Mouse (Mus musculus): ENCODE data around the gene Naaladl1.

The Naaladl1 gene

DNA sequence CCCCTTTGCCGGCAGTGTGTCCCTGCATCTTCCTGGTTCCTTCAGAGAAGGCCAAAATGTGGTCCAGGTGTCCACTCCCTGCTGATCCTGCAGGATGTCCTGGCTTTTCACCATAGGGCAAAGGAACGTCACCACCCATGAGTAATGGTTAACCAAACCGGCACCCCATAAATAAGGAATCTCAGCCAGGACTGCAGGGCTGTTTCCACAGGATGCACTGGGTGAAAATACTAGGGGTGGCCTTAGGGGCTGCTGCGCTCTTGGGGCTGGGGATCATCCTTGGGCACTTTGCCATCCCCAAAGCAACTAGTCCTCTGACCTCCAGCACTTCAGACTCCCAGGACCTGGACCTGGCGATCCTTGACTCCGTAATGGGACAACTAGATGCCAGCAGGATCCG lies at the start of gene Naaladl1:
TSS of gene Naaladl1 (plus strand) at position 197 of the 400 bp plus-strand sequence.
- no peak for DNase-seq

DNA sequence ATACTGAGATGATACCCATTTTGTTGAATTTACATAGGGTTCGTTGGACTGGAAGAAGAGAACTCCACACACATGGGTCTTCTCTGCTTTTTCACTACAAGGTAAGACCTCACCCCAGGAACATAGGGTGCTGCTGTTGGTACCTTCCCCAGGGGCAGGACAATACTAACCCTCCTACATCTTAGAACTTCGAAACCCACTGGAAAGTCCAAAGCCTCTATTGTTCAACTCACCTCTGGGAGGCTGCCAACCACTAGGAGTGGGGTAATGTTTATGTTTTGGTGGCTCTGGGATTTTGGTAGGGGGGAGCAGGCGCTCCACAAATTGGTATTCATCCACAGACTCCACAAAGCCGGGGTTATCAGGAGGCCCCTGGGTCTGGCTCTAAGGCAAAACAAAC lies 48.9 kb upstream of the Naaladl1 start:
- DNase-seq, result no peak

DNA sequence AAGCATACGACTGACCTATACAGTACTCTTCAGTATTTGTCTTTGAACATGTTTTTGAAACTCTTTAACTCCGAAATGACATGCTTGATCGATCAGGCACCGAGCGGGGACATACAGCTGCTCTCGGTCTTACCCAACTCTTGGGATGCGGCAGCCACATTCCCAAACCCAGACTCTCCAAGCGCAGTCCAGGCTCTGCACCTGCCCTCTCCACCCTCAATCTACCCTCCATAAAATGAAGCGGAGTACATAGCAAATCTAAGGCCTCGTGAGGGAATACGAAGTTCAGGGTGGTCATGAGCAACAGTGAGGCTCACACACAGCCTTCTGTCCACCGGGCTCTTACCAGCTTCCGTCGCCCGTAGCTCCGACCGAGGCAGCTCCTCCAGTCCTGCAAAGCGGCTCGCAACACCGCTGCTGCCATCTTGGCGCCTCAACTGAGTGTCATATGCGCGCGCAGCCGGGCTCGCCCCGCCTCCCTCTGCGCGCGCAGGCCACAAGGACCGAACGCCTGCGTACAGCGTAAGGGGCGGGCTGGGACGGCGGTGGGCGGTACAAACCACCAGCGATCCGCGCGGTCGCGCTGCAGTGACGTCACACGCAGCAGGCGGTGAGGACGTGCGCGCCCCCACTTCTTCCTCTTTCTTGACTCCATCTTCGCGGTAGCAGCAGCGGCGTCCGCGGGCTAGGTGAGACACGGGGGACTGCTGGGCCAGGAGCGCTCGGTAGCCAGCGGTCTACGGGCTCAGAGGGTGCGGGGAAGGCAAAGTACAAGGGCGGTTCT lies 48.1 kb upstream of the Naaladl1 start, which contains the start of the genes Mrpl49 and Fau:
TSS of gene Mrpl49 (minus strand) at position 473 of the 784 bp plus-strand sequence.
TSS of gene Fau (plus strand) at position 532 of the 784 bp plus-strand sequence.
- DNase-seq, result peak; percentile 99

DNA sequence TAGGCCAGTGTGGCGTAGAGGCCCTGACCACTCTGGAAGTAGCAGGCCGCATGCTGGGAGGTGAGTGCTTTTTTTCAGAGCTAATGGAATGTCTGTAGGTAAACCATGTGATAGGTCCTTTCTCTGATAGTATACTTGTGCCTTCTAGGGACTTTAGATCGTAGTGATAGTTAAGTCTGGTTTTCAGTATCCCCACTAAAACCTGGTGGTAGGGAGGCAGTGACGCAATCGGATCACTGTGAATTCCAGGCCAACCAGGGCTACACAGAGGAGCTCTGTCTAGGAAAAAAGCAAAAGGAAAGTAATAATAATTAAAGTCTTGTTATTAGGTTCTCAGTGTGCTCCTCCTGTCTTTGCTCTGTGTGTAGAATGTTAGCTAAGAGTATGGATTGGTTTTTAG lies 47.1 kb upstream of the Naaladl1 start:
- DNase-seq, result no peak

DNA sequence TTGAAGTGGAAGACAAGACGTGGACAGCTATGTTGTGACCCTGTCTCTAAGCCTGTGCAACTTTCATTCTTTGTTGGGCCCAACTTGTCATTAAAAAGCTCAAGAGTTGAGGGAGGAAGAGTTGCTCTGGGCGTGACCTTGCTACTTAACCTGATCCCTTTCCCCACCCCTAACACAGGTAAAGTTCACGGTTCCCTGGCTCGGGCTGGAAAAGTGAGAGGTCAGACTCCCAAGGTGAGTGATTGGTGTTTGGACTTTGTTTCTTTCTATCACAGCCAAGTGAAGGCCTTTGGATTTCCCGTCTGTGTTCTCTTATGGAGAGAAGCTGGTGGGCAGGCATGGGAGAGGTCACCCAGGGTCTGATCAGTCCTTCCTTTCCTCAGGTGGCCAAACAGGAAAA lies 46.6 kb upstream of the Naaladl1 start:
- DNase-seq, result no peak

DNA sequence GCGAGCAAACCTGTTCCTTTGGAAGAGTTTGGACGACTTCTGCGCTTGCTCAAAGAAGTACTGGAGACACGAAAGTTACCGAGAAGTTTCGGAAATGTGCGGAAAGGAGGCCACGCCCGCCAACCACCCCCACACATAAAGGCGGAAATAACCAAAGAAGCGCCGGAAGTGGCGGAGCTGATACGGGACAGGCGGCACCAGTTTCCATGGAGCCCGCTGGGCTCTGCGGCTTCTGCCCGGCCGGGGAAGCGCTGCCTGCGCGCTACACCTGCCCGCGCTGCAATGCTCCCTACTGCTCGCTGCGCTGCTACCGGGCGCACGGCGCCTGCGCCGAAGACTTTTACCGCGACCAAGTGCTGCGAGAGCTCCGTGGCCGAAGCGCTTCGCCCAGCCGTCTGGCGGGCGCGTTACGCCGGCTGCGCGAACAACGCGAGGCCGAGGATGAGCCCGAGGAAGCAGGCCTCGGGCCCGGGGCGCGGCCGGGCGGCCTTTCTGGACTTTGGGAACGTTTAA lies 44.5 kb upstream of the Naaladl1 start, which contains the start of gene Znhit2:
TSS of gene Znhit2 (plus strand) at position 172 of the 513 bp plus-strand sequence.
- DNase-seq, result peak; percentile 93

DNA sequence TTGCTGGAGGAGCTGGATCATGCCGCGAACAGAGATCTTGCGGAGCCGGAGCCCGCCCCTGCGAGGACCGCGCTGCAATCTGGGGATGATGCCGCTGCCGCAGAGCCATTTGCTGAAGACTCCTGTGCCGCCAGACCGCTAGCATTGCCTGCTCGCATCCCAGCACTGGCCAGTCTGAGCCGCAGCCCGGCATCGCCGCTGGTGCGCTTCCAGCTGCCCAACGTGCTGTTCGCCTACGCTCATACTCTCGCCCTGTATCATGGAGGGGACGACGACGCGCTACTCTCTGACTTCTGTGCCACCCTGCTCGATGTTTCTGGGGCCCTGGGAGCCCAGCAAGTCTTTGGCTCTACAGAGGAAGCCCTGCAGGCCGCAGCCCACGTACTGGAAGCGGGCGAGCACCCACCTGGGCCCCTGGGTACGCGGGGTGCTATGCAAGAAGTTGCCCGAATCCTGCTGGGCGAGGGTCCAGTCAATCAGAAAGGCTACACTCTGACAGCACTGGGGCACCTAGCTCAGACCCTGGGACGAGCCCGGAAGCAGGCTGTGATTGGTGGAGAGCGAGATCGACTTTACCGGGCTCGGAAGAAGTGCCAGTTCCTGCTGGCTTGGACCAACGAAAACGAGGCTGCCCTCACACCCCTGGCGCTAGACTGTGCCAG lies 43.8 kb upstream of the Naaladl1 start:
- DNase-seq, result peak; percentile 69

DNA sequence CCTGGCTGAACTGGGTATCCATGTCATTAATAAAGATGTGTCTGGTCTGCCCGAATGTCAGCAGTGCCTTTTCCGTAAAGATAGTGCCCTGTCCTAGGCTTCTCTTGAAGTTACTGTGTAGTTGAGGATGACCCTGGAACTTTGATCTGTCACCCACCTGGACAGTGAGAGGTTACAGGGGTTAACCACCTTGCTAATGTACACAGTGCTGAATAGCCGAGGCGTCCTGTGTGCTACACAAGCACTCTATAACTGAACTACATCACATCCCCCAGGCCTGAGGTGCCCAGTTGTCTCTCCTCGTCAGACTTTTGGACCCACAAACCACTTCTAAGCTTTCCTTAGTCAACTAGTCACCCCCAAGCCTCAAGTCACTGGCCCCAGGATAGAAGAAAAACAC lies 43.2 kb upstream of the Naaladl1 start:
- DNase-seq, result no peak

DNA sequence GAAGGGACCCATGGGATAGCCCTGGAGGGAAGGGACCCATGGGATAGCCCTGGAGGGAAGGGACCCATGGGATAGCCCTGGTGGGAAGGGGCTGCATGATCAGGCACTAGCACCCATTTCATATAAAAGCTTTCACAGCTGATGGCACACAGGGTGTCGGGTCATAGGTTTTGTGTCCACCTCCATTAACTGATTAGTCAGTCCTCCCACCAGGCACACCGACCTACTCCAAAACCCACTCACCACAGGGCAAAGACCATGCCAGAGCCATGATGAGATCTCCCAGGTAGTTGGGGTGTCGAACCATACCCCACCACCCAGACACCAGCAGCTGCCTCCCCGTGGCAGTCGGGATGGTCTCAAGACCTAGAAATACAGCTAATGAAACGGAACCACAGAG lies 42.5 kb upstream of the Naaladl1 start:
- no peak for DNase-seq

DNA sequence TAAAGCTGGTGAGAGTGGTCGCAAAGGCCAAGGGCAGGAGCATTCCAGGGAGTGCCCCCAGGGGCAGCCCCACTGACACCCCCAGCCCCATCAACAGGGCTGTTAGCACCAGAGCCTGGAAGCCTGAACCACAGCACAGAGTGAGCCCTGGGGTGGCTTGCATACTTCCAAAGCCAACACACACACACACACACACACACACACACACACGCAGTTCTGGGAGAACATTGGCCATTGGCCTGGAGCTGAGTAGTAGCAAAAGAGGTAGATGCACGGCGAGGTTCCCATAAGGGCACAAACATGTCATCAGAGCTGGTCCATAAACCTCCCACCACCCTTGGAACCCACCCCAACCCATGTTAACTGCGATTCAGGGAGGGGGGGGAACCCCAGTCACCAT lies 39.0 kb upstream of the Naaladl1 start:
- no peak for DNase-seq

DNA sequence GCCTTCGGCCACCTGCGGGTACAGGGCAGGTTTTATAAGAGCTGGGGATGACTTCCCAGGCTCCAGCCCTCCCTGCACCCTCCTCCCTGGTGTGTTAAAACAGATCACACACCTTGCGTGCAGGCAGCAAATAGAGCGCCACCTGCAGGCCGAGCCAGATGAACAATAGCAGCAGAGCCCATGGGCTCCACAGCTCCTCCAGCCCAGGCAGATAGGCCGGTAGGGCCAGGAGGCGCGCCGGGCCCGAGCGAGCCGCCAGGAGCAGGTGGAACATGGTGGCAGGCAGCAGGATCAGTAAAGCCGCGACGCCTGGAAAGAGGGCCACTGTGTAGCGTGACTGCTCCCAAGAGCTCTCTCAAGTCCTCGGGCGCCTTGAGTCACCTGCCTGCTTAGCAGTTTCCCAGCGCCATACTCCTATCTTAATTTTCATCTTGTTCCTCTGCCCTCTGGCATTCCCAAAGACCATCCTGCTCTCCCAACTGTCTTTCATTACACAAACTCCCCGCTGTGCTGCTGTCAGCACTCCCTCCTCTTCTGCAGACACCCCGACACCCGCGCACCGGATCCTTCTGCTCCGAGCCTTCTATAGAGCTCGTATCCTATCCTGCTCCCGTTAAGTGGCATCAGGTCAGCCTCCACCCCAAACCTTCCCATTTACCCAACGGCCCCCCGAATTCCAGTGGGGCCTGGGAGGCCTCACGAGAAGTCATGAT lies 38.4 kb upstream of the Naaladl1 start:
- peak; percentile 91 for DNase-seq

DNA sequence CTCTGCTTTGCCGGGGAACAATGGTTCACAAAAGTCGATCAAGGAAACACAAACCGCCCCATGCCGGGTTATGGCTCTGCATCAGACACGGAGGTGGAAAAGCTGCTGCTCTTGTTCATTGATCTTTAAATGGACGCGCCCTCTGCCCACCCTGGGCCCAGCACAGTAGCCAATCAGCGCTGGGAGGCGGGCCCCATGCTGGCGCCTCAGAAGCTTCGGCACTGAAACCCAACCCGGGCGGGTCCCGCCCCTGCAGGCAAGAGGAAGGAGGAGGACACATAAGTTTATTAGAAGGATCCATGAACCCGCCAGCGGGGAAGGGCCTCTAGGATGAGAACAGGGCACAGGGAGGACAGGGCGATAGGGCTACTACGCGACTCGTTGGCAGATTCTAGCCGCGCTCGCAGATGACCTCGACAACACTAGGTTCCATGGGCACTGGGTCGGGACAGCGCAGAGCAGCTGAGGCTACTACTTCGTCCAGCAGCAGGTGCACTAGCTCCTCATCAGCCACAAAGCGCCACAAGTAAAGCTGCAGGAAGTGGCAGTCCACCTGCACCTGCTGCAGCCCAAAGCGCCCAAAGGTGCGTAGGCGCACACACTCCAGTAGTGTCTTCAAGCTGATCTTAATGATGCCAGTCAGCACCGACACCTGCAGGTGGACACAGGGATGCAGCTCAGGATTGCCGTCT lies 37.7 kb upstream of the Naaladl1 start, which contains the start of gene Tm7sf2:
TSS of gene Tm7sf2 (minus strand) at position 650 of the 692 bp plus-strand sequence.
- peak; percentile 94 for DNase-seq

DNA sequence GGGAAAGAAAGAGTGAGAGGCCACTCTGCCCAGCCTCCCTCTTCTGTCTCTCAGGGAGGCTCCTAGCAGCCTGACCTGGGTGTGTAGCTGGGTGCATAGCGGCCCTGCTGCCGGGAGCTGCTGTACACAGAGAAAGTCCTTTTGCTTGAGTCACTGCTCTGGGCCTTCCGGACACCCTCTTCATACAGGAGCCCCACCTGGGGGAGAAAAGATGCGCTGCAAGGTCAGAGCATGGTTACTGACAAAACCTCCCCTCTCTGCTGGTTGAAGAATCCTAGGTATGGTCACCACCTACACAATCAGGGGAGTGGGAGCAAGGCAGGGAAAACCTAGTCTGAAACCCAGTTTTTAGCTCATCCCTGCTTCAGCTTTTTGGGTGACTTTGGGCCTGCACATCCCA lies 36.6 kb upstream of the Naaladl1 start:
- DNase-seq, result no peak

DNA sequence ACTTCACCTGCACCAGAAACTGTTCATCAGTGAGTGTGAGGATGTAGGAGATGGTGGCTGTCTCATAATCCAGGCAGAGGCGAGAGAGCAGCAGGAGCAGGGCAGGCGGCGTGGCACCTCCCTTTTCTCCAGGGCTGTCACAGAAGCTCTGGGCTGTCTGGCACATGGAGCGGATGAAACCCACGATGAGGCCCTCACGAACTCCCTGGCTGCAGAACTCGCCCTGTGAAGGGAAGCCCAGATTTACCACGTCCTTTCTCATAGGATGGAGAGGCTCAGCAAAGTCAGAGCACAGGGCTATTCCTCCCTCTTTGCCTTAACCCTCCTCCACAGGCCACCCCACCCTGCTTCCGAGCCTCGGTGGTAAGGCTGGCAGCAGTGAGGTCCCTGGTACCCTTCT lies 35.7 kb upstream of the Naaladl1 start:
- no peak for DNase-seq

DNA sequence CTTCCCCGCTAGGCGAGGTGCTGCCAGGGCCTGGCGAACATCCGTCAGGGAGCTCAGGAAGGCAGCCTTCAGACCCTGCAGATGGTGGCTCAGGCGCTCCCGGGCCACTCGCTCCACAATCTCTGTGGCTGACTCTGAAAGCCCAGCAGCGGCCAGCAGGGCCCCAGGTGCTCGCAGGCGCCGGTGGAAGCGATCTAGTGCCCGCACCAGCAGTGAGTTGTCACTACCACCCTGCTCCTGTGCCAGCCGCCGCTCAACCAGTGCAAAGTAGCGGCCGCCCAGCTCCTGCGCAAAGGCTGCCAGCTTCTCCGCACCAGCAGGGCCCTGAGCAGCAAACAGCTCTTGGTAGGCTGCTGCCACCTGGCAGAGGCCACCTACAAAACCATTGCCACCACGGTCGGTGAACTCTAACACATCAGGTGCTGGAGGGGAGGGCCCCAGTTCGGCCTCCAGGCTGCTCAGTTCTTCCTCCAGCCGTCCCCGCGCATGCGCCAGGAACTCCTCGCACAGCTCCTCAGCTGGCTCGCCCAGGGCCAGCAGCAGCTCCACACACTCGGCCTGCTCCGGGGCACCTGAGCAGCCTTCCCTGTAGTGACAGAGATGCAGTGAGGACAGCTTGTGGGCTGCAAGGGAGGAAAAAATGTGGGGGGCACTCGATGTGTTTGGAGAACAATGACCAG lies 34.9 kb upstream of the Naaladl1 start:
- no peak for DNase-seq

DNA sequence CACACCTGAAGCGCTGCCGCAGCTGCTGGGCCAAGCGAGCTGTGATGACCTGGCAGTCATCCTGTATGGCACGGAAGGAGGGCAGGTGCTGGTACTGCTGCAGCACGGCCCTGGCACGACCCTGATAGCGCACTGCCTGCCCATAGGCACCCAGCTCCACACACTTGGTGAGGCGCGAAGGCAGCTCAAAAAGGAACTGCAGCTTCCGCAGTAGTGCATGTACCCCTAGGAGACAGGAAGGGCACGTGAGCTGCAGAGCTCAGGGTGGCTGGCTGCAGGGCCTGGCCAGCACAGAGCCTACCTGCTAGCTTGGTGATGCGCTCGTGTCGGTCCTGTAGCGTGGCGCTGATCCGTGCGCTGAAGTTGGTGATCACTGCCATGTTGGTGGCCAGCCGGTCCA lies 34.3 kb upstream of the Naaladl1 start:
- DNase-seq, result no peak

DNA sequence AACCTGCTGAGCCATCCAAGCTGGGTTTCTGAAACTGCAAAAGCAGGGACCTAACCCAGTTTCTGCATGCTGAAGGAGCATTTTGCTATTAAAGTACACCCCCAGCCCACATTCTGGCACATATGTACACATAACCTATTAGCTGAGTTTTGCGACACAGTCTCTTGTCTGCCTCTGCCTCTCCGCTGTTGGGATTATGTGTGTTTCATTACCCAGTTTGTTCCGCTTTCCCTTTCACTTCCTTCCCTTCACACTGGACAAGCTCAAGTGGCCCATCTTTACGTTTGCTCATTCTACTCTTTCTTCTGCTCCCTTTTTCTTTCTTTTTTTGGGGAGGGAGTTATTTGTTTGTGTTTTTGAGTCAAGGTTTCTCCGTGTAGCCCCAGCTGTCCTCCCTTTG lies 31.7 kb upstream of the Naaladl1 start:
- DNase-seq, result no peak

DNA sequence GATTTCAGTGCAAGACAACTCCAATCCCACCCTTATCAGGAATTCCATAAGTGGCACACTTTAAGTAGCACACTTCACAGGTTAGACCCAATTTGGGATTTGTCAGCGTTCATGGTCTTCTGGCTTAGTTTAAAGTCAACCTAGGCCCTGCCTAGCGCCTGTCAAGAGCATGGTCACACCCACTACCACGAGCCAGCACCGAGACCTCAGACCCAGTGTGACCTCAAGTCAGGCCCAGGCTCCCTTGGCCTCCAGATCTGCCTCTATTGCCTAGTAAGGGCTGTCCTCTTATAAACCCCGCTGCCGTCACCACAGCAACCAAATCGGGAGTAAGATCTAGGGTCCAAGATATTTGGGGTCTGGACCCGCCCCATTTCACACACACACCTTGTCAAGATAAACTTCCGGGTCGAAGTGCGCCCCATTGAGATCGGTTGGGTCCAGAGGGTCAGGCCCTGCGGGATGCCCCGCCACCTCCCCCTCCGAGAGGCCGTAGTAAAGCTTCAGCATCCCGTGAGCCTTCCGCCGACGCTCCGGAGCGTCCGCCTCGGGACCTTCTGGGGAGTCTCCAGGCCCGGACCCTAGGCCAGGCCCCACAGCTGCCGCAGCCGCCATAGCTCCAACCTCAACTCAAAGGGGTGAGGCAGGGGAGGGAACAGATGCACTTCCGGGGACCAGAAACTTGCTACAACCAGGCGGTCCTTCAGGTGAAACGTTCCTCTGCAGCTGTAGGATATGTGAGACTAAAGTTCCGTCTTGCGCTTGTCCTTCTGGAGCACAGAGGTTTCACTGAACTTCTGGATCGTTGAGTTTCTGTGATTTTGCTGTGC lies 28.8 kb upstream of the Naaladl1 start, which contains the start of gene Vps51:
TSS of gene Vps51 (minus strand) at position 668 of the 830 bp plus-strand sequence.
- DNase-seq, result peak; percentile 80

DNA sequence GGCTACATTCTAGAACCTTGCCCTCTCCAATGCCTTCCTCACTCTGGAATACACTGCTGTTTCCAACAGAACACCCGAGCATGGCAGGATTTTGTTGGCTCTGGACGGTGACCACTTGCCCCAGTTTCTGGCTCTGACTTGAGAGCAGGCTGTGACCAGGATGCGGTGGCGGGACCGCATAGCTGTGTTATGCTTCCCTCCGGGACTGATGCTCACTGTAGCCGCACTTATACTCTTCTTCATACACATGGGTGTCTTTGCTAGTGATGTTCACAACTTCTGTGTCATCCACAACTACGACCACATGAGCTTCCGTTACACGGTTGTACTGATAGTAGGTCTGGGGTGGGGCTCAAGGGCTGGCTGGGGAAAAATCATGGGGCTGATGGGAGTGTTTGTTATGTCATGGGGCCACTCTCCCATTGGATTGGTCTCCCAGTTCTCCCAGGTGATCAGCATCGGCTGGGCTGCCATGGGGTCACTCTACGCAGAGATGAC lies 25.6 kb upstream of the Naaladl1 start, which contains the start of gene Tmem262:
TSS of gene Tmem262 (plus strand) at position 51 of the 498 bp plus-strand sequence.
- DNase-seq, result no peak

DNA sequence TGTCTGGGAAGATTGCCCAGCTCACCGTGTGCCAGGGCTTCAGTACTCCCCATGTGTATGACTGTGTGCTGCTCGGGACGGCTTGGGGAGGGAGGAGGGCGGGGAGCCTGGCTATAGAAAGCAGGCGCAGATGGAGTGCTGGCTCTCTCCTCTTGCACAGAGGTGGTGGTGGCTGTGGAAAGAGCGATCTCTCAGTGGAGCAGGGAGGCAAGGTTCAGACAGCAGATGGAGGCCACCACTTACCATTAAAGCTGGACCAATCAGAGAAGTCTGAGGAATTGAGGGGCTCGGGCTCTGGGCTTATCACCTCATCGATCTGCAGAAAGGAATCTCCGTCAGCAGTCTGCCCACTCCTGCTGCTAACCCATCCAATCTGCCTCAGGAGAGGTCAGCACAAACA lies 23.4 kb upstream of the Naaladl1 start, which contains the start of gene Gm28374:
TSS of gene Gm28374 (minus strand) at position 101 of the 400 bp plus-strand sequence.
- DNase-seq, result no peak

Measured in liver (tissue).